Mouse (Mus musculus) myocyte (in vitro differentiated cells): ENCODE data around the gene Slco2b1. TPM values are rescaled to one million over a fixed set of nuclear protein-coding genes. Genes with fewer than 3 reads are reported as not detected.
"Not testable (repeated sequence)": the region's sequence is repeated elsewhere in the genome, so short reads cannot be mapped to it uniquely, and the experiment has no call there.

Experiments
- H3K27me3 ChIP-seq: one replicate; pipeline ENCODE4 v1.6.1; 2011; ENCODE audit not compliant: control insufficient read depth, insufficient read depth, insufficient read length
- H3K36me3 ChIP-seq: one replicate; pipeline ENCODE4 v1.6.1; 2011; ENCODE audit not compliant: control insufficient read depth, insufficient read depth
- H3K4me2 ChIP-seq: one replicate; pipeline ENCODE4 v1.6.1; 2011; ENCODE audit warnings: low read depth, control low read depth
- H3K4me3 ChIP-seq: one replicate; pipeline ENCODE4 v1.5.1; 2011; ENCODE audit warnings: mild to moderate bottlenecking, control low read depth, moderate library complexity
- H3K79me2 ChIP-seq: one replicate; pipeline ENCODE4 v1.6.1; 2011; ENCODE audit not compliant: control insufficient read depth, insufficient read depth
- H3ac ChIP-seq: one replicate; pipeline ENCODE4 v1.6.1; 2011; ENCODE audit not compliant: control insufficient read depth, insufficient read length
- CEBPB ChIP-seq: IDR thresholded peaks from 2 replicates; pipeline ENCODE4 v1.6.1; 2011; ENCODE audit warnings: mild to moderate bottlenecking, moderate library complexity; ENCODE audit not compliant: poor library complexity, insufficient read depth, severe bottlenecking
- E2F4 ChIP-seq: IDR thresholded peaks from one replicate; pipeline ENCODE4 v1.6.1; 2011; ENCODE audit warnings: mild to moderate bottlenecking, control low read depth, moderate library complexity; ENCODE audit not compliant: insufficient read depth
- MAX ChIP-seq: IDR thresholded peaks from one replicate; pipeline ENCODE4 v1.6.1; 2011; ENCODE audit warnings: low read depth, mild to moderate bottlenecking, control low read depth
- MYOD1 ChIP-seq, 3 experiments: IDR thresholded peaks; one replicate each; pipeline ENCODE4 v1.6.1; 2011; ENCODE audit warnings: control low read depth in 2 of 3, low read depth in 2 of 3, mild to moderate bottlenecking in 2 of 3, moderate library complexity in 1 of 3; ENCODE audit not compliant: insufficient read length in 2 of 3, control insufficient read depth in 1 of 3
- MYOG ChIP-seq, 3 experiments: IDR thresholded peaks; one replicate each; pipeline ENCODE4 v1.6.1; 2011; ENCODE audit warnings: control low read depth in 2 of 3, low read depth in 2 of 3, mild to moderate bottlenecking in 2 of 3; ENCODE audit not compliant: insufficient read length in 2 of 3, control insufficient read depth in 1 of 3, insufficient read depth in 1 of 3
- POLR2A ChIP-seq: IDR thresholded peaks from one replicate; pipeline ENCODE4 v1.6.1; 2011; ENCODE audit warnings: low read depth, mild to moderate bottlenecking, control low read depth, moderate library complexity; ENCODE audit not compliant: insufficient read length
- POLR2AphosphoS2 ChIP-seq: IDR thresholded peaks from one replicate; pipeline ENCODE4 v1.6.1; 2011; ENCODE audit warnings: low read depth, control low read depth; ENCODE audit not compliant: insufficient read length
- REST ChIP-seq: IDR thresholded peaks from one replicate; pipeline ENCODE4 v1.6.1; 2011; ENCODE audit warnings: mild to moderate bottlenecking, control low read depth, moderate library complexity; ENCODE audit not compliant: insufficient read depth, insufficient read length
- SRF ChIP-seq: IDR thresholded peaks from one replicate; pipeline ENCODE4 v1.6.1; 2011; ENCODE audit warnings: low read depth; ENCODE audit not compliant: control insufficient read depth, insufficient read length
- TCF12 ChIP-seq: IDR thresholded peaks from one replicate; pipeline ENCODE4 v1.6.1; 2011; ENCODE audit warnings: mild to moderate bottlenecking, control low read depth; ENCODE audit not compliant: poor library complexity, insufficient read depth, severe bottlenecking
- TCF3 ChIP-seq: IDR thresholded peaks from one replicate; pipeline ENCODE4 v1.6.1; 2011; ENCODE audit warnings: low read depth, control low read depth; ENCODE audit not compliant: insufficient read length
- USF1 ChIP-seq: IDR thresholded peaks from one replicate; pipeline ENCODE4 v1.6.1; 2011; ENCODE audit warnings: low read depth, mild to moderate bottlenecking, control low read depth, moderate library complexity
- polyA plus RNA-seq: library from polyadenylated mRNA; unstranded; fragments of >200 nt; fragmentation: generic; extraction: Trizol; gene quantifications from one replicate; pipeline ENCODE4 v1.2.1, GENCODE M21; 2012; ENCODE audit warnings: missing spikeins

Slco2b1 gene
- polyA plus RNA-seq = 0.01 TPM

- H3K4me3 ChIP-seq = no peak within 1 kb of the TSS
- H3K4me2 ChIP-seq = no peak within 1 kb of the TSS
- peaks cover 23% of the 10 kb centered on the region for H3K27me3 ChIP-seq
- TF ChIP-seq MAX (no peak), USF1 (no peak), E2F4 (no peak), CEBPB (no peak), SRF (no peak), REST (no peak), POLR2AphosphoS2 (no peak), TCF3 (no peak), MYOD1 (IDR thresholded peaks at IDR 0.05; ENCODE audit: control insufficient read depth in 1 of 3, insufficient read length in 2 of 3, low read depth in 2 of 3) (no peak), POLR2A (no peak), MYOG (IDR thresholded peaks at IDR 0.05; ENCODE audit: control insufficient read depth in 1 of 3, insufficient read depth in 1 of 3, insufficient read length in 2 of 3, low read depth in 2 of 3) (no peak), TCF12 (no peak)
- no peak within 1 kb of the TSS for H3ac ChIP-seq
- no peaks in the 10 kb centered on the region for H3K79me2 ChIP-seq
- H3K36me3 ChIP-seq = no peaks in the 10 kb centered on the region
Observed at GRCm38 (mm10) chr7:99711166-99711565, at the start of gene Slco2b1. Slco2b1 (minus strand) TSS chr7:99711340.

- Histone ChIP-seq H3K79me2 (no peaks in the 10 kb centered on the region), H3K4me3 (no peak overlapping the region), H3K36me3 (no peaks in the 10 kb centered on the region), H3K4me2 (no peak overlapping the region), H3ac (no peak overlapping the region), H3K27me3 (no peaks in the 10 kb centered on the region)
- TF ChIP-seq MYOG (IDR thresholded peaks at IDR 0.05; ENCODE audit: control insufficient read depth in 1 of 3, insufficient read depth in 1 of 3, insufficient read length in 2 of 3, low read depth in 2 of 3) = no peak
- no peak for TF ChIP-seq REST
- TF ChIP-seq SRF = no peak
- TF ChIP-seq POLR2A = no peak
Observed at GRCm38 (mm10) chr7:99739276-99739675, 28.1 kb upstream of the Slco2b1 start.

- not testable (repeated sequence) for H3K79me2 ChIP-seq, H3K4me3 ChIP-seq, H3K27me3 ChIP-seq, H3K36me3 ChIP-seq, H3K4me2 ChIP-seq, H3ac ChIP-seq
Observed at GRCm38 (mm10) chr7:99735491-99735890, 24.4 kb upstream of the Slco2b1 start.

- H3K79me2 ChIP-seq = no peaks in the 10 kb centered on the region
- H3K4me2 ChIP-seq = no peak overlapping the region
- no peak overlapping the region for H3ac ChIP-seq
- no peaks in the 10 kb centered on the region for H3K36me3 ChIP-seq
- no peak overlapping the region for H3K4me3 ChIP-seq
- peaks cover 8% of the 10 kb centered on the region for H3K27me3 ChIP-seq
- no peak for TF ChIP-seq USF1
- no peak for TF ChIP-seq MAX
- TF ChIP-seq POLR2AphosphoS2 = no peak
- no peak for TF ChIP-seq E2F4
- TF ChIP-seq MYOG (IDR thresholded peaks at IDR 0.05; ENCODE audit: control insufficient read depth in 1 of 3, insufficient read depth in 1 of 3, insufficient read length in 2 of 3, low read depth in 2 of 3) = no peak
- TF ChIP-seq CEBPB = no peak
- TF ChIP-seq TCF3 = no peak
- TF ChIP-seq SRF = no peak
- TF ChIP-seq MYOD1 (IDR thresholded peaks at IDR 0.05; ENCODE audit: control insufficient read depth in 1 of 3, insufficient read length in 2 of 3, low read depth in 2 of 3) = no peak
- TF ChIP-seq REST = no peak
- TF ChIP-seq POLR2A = no peak
- no peak for TF ChIP-seq TCF12
Observed at GRCm38 (mm10) chr7:99734612-99735011, 23.5 kb upstream of the Slco2b1 start.

GRCm38 (mm10) chr7:99729973-99730372 is 18.8 kb upstream of the Slco2b1 start, which contains the start of gene Olfr520:
Olfr520 (plus strand) TSS chr7:99730273.
- Histone ChIP-seq H3K27me3 (peaks cover 8% of the 10 kb centered on the region), H3ac (no peak within 1 kb of the TSS), H3K4me3 (no peak within 1 kb of the TSS), H3K4me2 (no peak within 1 kb of the TSS), H3K36me3 (no peaks in the 10 kb centered on the region), H3K79me2 (no peaks in the 10 kb centered on the region)
- TF ChIP-seq MAX (no peak), MYOG (IDR thresholded peaks at IDR 0.05; ENCODE audit: control insufficient read depth in 1 of 3, insufficient read depth in 1 of 3, insufficient read length in 2 of 3, low read depth in 2 of 3) (no peak), TCF3 (no peak), REST (no peak), POLR2A (no peak)

GRCm38 (mm10) chr7:99716536-99716935 is 5.4 kb upstream of the Slco2b1 start:
- no peaks in the 10 kb centered on the region for H3K36me3 ChIP-seq
- H3K4me3 ChIP-seq = no peak overlapping the region
- H3ac ChIP-seq = no peak overlapping the region
- H3K79me2 ChIP-seq = no peaks in the 10 kb centered on the region
- H3K27me3 ChIP-seq = no peaks in the 10 kb centered on the region
- H3K4me2 ChIP-seq = no peak overlapping the region
- TF ChIP-seq E2F4 = no peak
- TF ChIP-seq TCF3 = no peak
- TF ChIP-seq MAX = no peak
- no peak for TF ChIP-seq SRF
- TF ChIP-seq MYOD1 (IDR thresholded peaks at IDR 0.05; ENCODE audit: control insufficient read depth in 1 of 3, insufficient read length in 2 of 3, low read depth in 2 of 3) = no peak
- no peak for TF ChIP-seq POLR2AphosphoS2
- no peak for TF ChIP-seq USF1
- no peak for TF ChIP-seq REST
- no peak for TF ChIP-seq MYOG (IDR thresholded peaks at IDR 0.05; ENCODE audit: control insufficient read depth in 1 of 3, insufficient read depth in 1 of 3, insufficient read length in 2 of 3, low read depth in 2 of 3)
- no peak for TF ChIP-seq TCF12
- TF ChIP-seq POLR2A = no peak
- TF ChIP-seq CEBPB = no peak
